In the genomic region with DNA sequence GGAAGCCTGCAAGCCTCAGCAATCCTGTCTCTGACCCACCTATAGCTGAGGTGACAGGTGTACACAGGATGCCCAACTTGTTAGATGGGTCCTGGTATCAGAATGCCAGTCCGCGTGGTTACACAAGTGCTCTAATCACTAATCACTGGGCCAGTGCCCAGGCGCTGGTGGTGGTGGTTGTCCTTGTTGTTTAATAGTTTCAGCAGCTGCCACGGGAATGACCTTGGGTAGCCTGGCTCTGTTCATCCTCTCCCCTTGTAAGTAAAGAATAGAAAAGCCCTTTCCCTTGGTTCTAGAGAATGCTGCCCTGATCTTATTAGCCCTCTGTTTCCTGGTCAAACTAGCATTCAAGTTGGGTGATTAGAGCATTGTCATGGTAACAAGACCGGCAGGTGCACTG, we compare ENCODE assay signal across 15 mouse cellular contexts. TPM values are rescaled to one million over a fixed set of nuclear protein-coding genes. Genes with fewer than 3 reads are reported as not detected.
A peak's percentile ranks its signal among the peaks of the same experiment; 100 is the strongest.
DNase-seq lines count a peak whose midpoint lies in the region; ATAC-seq and TF ChIP-seq lines count a peak whose summit lies in the region.
"Had no signal": no experiment of that assay in that cellular context is flagged by ENCODE, and none has a peak within 500 bp of the region (broad histone marks: within the 10 kb centered on the region; RNA-seq: fewer than 3 reads in every experiment).

No protein-coding gene starts in this region.

- H3K27me3 ChIP-seq in kidney, postnatal 0 days (ENCODE audit: insufficient read depth, low read length): no peaks in the 10 kb centered on the region
- no peaks in the 10 kb centered on the region for H3K27me3 ChIP-seq in kidney, embryonic 16.5 days (ENCODE audit: insufficient read depth, low read length)
- no peaks in the 10 kb centered on the region for H3K27me3 ChIP-seq in heart, embryonic 12.5 days (replicated peaks)
- no peaks in the 10 kb centered on the region for H3K27me3 ChIP-seq in intestine, embryonic 16.5 days (replicated peaks; ENCODE audit: control insufficient read depth, insufficient read depth, low read length)
- H3K27me3 ChIP-seq: limb, embryonic 15.5 days had no signal

- no peaks in the 10 kb centered on the region for H3K9me3 ChIP-seq in kidney, postnatal 0 days (replicated peaks; ENCODE audit: low read length)
- H3K9me3 ChIP-seq in kidney, embryonic 16.5 days (ENCODE audit: low read length): no peaks in the 10 kb centered on the region
- H3K9me3 ChIP-seq in heart, embryonic 12.5 days (replicated peaks): no peaks in the 10 kb centered on the region
- no peaks in the 10 kb centered on the region for H3K9me3 ChIP-seq in intestine, embryonic 16.5 days (ENCODE audit: control insufficient read depth, low read length)
- H3K9me3 ChIP-seq: limb, embryonic 15.5 days had no signal

- no peak for ATAC-seq in kidney, postnatal 0 days (replicated peaks; ENCODE audit: low FRiP score, low read depth)
- ATAC-seq in kidney, embryonic 16.5 days (ENCODE audit: low FRiP score, low TSS enrichment): no peak
- ATAC-seq in heart, embryonic 12.5 days (ENCODE audit: insufficient number of reproducible peaks, low FRiP score): no peak
- peak; percentile 46 for ATAC-seq in intestine, embryonic 16.5 days
- ATAC-seq in erythroblast, adult 5-6 weeks (replicated peaks; ENCODE audit: low FRiP score, poor library complexity, severe bottlenecking): no peak
- ATAC-seq: inflammation-experienced regulatory T-cells, adult 6 months; midbrain, embryonic 16.5 days had no signal

- 69% methylated on average over 5 of the region's 5 CpGs for WGBS in kidney, postnatal 0 days
- WGBS in kidney, embryonic 16.5 days: 65% methylated on average over 5 of the region's 5 CpGs
- WGBS in heart, embryonic 12.5 days: 62% methylated on average over 5 of the region's 5 CpGs
- 64% methylated on average over 5 of the region's 5 CpGs for WGBS in intestine, embryonic 16.5 days

- H3K27ac ChIP-seq in kidney, postnatal 0 days: 0 out of 2 replicates have a peak overlapping the region, but pooled peaks have one; percentile 15
- no peak overlapping the region for H3K27ac ChIP-seq in kidney, embryonic 16.5 days (ENCODE audit: low read length)
- H3K27ac ChIP-seq in heart, embryonic 12.5 days (ENCODE audit: poor library complexity, severe bottlenecking): no peak overlapping the region
- H3K27ac ChIP-seq in intestine, embryonic 16.5 days (ENCODE audit: low read length): no peak overlapping the region
- H3K27ac ChIP-seq: limb, embryonic 15.5 days had no signal

- no peak for TF ChIP-seq CTCF in kidney, postnatal 0 days (IDR thresholded peaks at IDR 0.05; ENCODE audit: low read depth)

- H3K36me3 ChIP-seq in kidney, postnatal 0 days (ENCODE audit: insufficient read depth, low read length): peaks cover 37% of the 10 kb centered on the region
- peaks cover 36% of the 10 kb centered on the region; the same call in 1 of the 2 replicates for H3K36me3 ChIP-seq in kidney, embryonic 16.5 days (ENCODE audit: insufficient read depth, low read length)
- H3K36me3 ChIP-seq in heart, embryonic 12.5 days: peaks cover 87% of the 10 kb centered on the region
- H3K36me3 ChIP-seq in intestine, embryonic 16.5 days (ENCODE audit: control insufficient read depth, insufficient read depth, low read length): peaks cover 16% of the 10 kb centered on the region; the same call in 1 of the 2 replicates

- H3K9ac ChIP-seq in kidney, postnatal 0 days (ENCODE audit: low read depth, low read length): no peak overlapping the region
- no peak overlapping the region for H3K9ac ChIP-seq in kidney, embryonic 16.5 days (replicated peaks; ENCODE audit: low read length)
- 0 out of 2 replicates have a peak overlapping the region, but pooled peaks have one; percentile 32 for H3K9ac ChIP-seq in heart, embryonic 12.5 days
- H3K9ac ChIP-seq in intestine, embryonic 16.5 days (ENCODE audit: low read depth, low read length): no peak overlapping the region
- H3K9ac ChIP-seq: limb, embryonic 15.5 days; lung, embryonic 14.5 days had no signal

- no peak for DNase-seq in kidney, postnatal 0 days (ENCODE audit: low spot score)
- peak; percentile 63 for DNase-seq in adrenal gland, postnatal 25 days
- no peak for DNase-seq in embryo, embryonic 10 days (ENCODE audit: low spot score)
- DNase-seq: cerebellum, postnatal 10 days; lung, embryonic 14.5 days; thymus, adult 18-20 months had no signal

- no peaks in the 10 kb centered on the region; the same call in 1 of the 2 replicates for H3K4me1 ChIP-seq in kidney, postnatal 0 days (replicated peaks; ENCODE audit: insufficient read depth, low read length)
- no peaks in the 10 kb centered on the region; the same call in 1 of the 2 replicates for H3K4me1 ChIP-seq in kidney, embryonic 16.5 days (ENCODE audit: insufficient read depth, low read length)
- peaks cover 5% of the 10 kb centered on the region for H3K4me1 ChIP-seq in heart, embryonic 12.5 days (replicated peaks)
- no peaks in the 10 kb centered on the region for H3K4me1 ChIP-seq in intestine, embryonic 16.5 days (ENCODE audit: control insufficient read depth, insufficient read depth, low read length)

- no peak overlapping the region for H3K4me3 ChIP-seq in kidney, postnatal 0 days (replicated peaks; ENCODE audit: low read depth, low read length)
- no peak overlapping the region for H3K4me3 ChIP-seq in kidney, embryonic 16.5 days (ENCODE audit: low read length)
- H3K4me3 ChIP-seq in heart, embryonic 12.5 days: no peak overlapping the region
- H3K4me3 ChIP-seq in intestine, embryonic 16.5 days (ENCODE audit: low read length): no peak overlapping the region
- H3K4me3 ChIP-seq: limb, embryonic 15.5 days had no signal

- H3K4me2 ChIP-seq in kidney, postnatal 0 days (ENCODE audit: low read length): no peak overlapping the region
- H3K4me2 ChIP-seq in kidney, embryonic 16.5 days (replicated peaks; ENCODE audit: low read depth, low read length): no peak overlapping the region
- H3K4me2 ChIP-seq in heart, embryonic 12.5 days: no peak overlapping the region
- no peak overlapping the region for H3K4me2 ChIP-seq in intestine, embryonic 16.5 days (ENCODE audit: low read depth, low read length)
- H3K4me2 ChIP-seq: limb, embryonic 15.5 days; lung, embryonic 14.5 days had no signal

RNA-seq across cellular contexts. Expression of a gene that starts 9.6 kb away (rescaled TPM):
- 42.9 and 45.6 TPM in 2 replicates for polyA plus RNA-seq in kidney, postnatal 0 days (2015; fragmentation: Nextera tagmentation; extraction: Ambion mirVana)
- polyA plus RNA-seq in kidney, embryonic 16.5 days (2015; fragmentation: Nextera tagmentation; extraction: Ambion mirVana): 59.0 and 61.7 TPM in 2 replicates
- 22.4 and 23.0 TPM in 2 replicates for total RNA-seq in adrenal gland, postnatal 25 days (2021)
- polyA plus RNA-seq in heart, embryonic 12.5 days (2016; fragmentation: Nextera tagmentation; extraction: Ambion mirVana): 25.5 and 26.5 TPM in 2 replicates
- 43.4 and 45.8 TPM in 2 replicates for polyA plus RNA-seq in intestine, embryonic 16.5 days (2015; fragmentation: Nextera tagmentation; extraction: Ambion mirVana)
- total RNA-seq in erythroblast, adult 5-6 weeks (2015; ENCODE audit: low replicate concordance): 7.9 and 8.1 TPM in 2 replicates
- total RNA-seq in erythroblast, adult 5-6 weeks (2017; ENCODE audit: low replicate concordance): 6.1 and 8.0 TPM in 2 replicates

RNA-seq across cellular contexts. Expression of a gene that starts 10.0 kb away (rescaled TPM):
- 6.3 and 6.6 TPM in 2 replicates for polyA plus RNA-seq in kidney, postnatal 0 days (2015; fragmentation: Nextera tagmentation; extraction: Ambion mirVana)
- polyA plus RNA-seq in kidney, embryonic 16.5 days (2015; fragmentation: Nextera tagmentation; extraction: Ambion mirVana): 9.5 and 10.3 TPM in 2 replicates
- 11.3 and 13.6 TPM in 2 replicates for total RNA-seq in adrenal gland, postnatal 25 days (2021)
- 8.6 and 9.6 TPM in 2 replicates for polyA plus RNA-seq in heart, embryonic 12.5 days (2016; fragmentation: Nextera tagmentation; extraction: Ambion mirVana)
- polyA plus RNA-seq in intestine, embryonic 16.5 days (2015; fragmentation: Nextera tagmentation; extraction: Ambion mirVana): 4.5 and 5.2 TPM in 2 replicates
- total RNA-seq in erythroblast, adult 5-6 weeks (2015; ENCODE audit: low replicate concordance): 2.5 and 3.3 TPM in 2 replicates
- total RNA-seq in erythroblast, adult 5-6 weeks (2017; ENCODE audit: low replicate concordance): 0.14 and 0.17 TPM in 2 replicates

RNA-seq across cellular contexts. Expression of a gene that starts 10.3 kb away (rescaled TPM):
- polyA plus RNA-seq in kidney, postnatal 0 days (2015; fragmentation: Nextera tagmentation; extraction: Ambion mirVana): 5.0 and 5.8 TPM in 2 replicates
- 8.9 and 9.4 TPM in 2 replicates for polyA plus RNA-seq in kidney, embryonic 16.5 days (2015; fragmentation: Nextera tagmentation; extraction: Ambion mirVana)
- total RNA-seq in adrenal gland, postnatal 25 days (2021): 8.7 and 10.5 TPM in 2 replicates
- 86.0 and 86.6 TPM in 2 replicates for polyA plus RNA-seq in heart, embryonic 12.5 days (2016; fragmentation: Nextera tagmentation; extraction: Ambion mirVana)
- polyA plus RNA-seq in intestine, embryonic 16.5 days (2015; fragmentation: Nextera tagmentation; extraction: Ambion mirVana): 7.9 and 8.3 TPM in 2 replicates
- not detected in 2 replicates for total RNA-seq in erythroblast, adult 5-6 weeks (2015; ENCODE audit: low replicate concordance)
- total RNA-seq in erythroblast, adult 5-6 weeks (2017; ENCODE audit: low replicate concordance): not detected in 2 replicates

RNA-seq across cellular contexts. Expression of a gene that starts 31.4 kb away (rescaled TPM):
- polyA plus RNA-seq in kidney, postnatal 0 days (2015; fragmentation: Nextera tagmentation; extraction: Ambion mirVana): 0.30 TPM in 1 of 2 replicates, not detected in the other
- 0.70 TPM in 1 of 2 replicates, not detected in the other for polyA plus RNA-seq in kidney, embryonic 16.5 days (2015; fragmentation: Nextera tagmentation; extraction: Ambion mirVana)
- 0.76 TPM in 1 of 2 replicates, not detected in the other for total RNA-seq in adrenal gland, postnatal 25 days (2021)
- polyA plus RNA-seq in heart, embryonic 12.5 days (2016; fragmentation: Nextera tagmentation; extraction: Ambion mirVana): 0.53 TPM in 1 of 2 replicates, not detected in the other
- polyA plus RNA-seq in intestine, embryonic 16.5 days (2015; fragmentation: Nextera tagmentation; extraction: Ambion mirVana): not detected in 2 replicates
- total RNA-seq in erythroblast, adult 5-6 weeks (2015; ENCODE audit: low replicate concordance): not detected in 2 replicates
- not detected in 2 replicates for total RNA-seq in erythroblast, adult 5-6 weeks (2017; ENCODE audit: low replicate concordance)
- total RNA-seq: heart, postnatal 36 days had no signal
- polyA plus RNA-seq: embryonic facial prominence, embryonic 11.5 days; inflammation-experienced regulatory T-cells, adult 6 months had no signal

RNA-seq across cellular contexts. Expression of a gene that starts 35.3 kb away (rescaled TPM):
- 1.0 and 2.1 TPM in 2 replicates for polyA plus RNA-seq in kidney, postnatal 0 days (2015; fragmentation: Nextera tagmentation; extraction: Ambion mirVana)
- polyA plus RNA-seq in kidney, embryonic 16.5 days (2015; fragmentation: Nextera tagmentation; extraction: Ambion mirVana): 0.64 and 0.85 TPM in 2 replicates
- 0.52 and 1.6 TPM in 2 replicates for total RNA-seq in adrenal gland, postnatal 25 days (2021)
- polyA plus RNA-seq in heart, embryonic 12.5 days (2016; fragmentation: Nextera tagmentation; extraction: Ambion mirVana): 0.26 and 1.0 TPM in 2 replicates
- 0.49 and 0.65 TPM in 2 replicates for polyA plus RNA-seq in intestine, embryonic 16.5 days (2015; fragmentation: Nextera tagmentation; extraction: Ambion mirVana)
- total RNA-seq in erythroblast, adult 5-6 weeks (2015; ENCODE audit: low replicate concordance): not detected in 2 replicates
- total RNA-seq in erythroblast, adult 5-6 weeks (2017; ENCODE audit: low replicate concordance): not detected in 2 replicates
